Mouse (Mus musculus): ENCODE measurements around the gene Tinf2. TPM values are rescaled to one million over a fixed set of nuclear protein-coding genes. Genes with fewer than 3 reads are reported as not detected.
A peak's percentile ranks its signal among the peaks of the same experiment; 100 is the strongest.

The Tinf2 gene
- polyA plus RNA-seq (2016; fragmentation: Nextera tagmentation; extraction: Ambion mirVana): 57.1 and 58.3 TPM in 2 replicates

DNA sequence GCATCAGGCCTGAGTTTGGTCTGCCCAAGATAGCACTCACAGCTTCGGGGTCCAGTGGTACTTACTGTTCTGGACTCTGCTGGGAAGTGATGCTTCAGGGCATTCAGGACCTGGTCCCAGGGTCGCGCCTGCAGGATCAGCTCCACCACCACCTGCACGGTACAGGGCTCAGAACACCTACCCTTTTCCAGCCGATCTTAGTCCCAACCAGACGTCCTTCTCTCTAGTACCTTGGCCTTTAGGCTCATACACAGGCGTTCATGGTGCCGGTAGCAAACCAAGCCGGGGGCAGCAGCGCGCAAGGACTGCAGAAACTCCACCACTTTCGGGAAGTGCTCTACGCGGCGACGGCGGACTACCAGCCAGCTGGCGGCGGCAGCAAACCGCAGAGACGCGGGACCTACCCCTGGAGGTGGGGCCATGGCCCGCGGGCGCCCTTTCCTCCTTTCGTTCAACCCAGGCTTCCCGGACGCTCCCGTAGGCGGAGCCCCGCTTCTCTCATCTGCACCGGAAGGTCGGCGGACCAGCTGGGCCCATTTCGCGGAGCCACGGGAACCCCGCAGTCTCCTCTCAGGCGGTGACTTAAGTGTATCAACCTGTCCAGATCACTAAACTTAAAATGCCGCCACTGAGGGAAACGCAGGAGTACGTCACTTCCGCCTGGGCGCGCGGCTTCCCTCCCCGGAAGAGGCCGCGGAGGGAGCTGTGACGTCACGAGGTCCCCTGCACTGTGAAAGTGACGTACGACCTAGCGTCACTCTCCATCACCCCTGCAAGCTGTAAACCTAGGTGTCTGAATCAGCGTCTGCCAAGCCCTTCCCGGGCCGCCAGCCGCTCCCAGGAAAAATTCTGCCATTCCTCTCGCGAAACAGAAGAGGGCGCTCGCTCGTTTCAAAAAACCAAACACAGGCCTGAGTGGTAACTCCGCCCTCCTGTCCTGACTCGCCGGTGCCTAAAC is at the start of gene Tinf2:
TSS of gene Tinf2 (minus strand) at position 661 of the 958 bp plus-strand sequence.
- Histone ChIP-seq H3K4me1 (replicated peaks) (peaks cover 8% of the 10 kb centered on the region), H3K27ac (peak within 1 kb of the TSS; percentile 86), H3K4me2 (peak within 1 kb of the TSS; percentile 80), H3K4me3 (replicated peaks) (peak within 1 kb of the TSS; percentile 83), H3K27me3 (no peaks in the 10 kb centered on the region), H3K9ac (replicated peaks) (peak within 1 kb of the TSS; percentile 78), H3K9me3 (no peaks in the 10 kb centered on the region), H3K36me3 (peaks cover 38% of the 10 kb centered on the region)
- under 1% methylated on average over 65 of the region's 66 CpGs for WGBS
- peak; percentile 98 for ATAC-seq (ENCODE audit: insufficient number of reproducible peaks, insufficient read depth, low FRiP score, low TSS enrichment, low read depth)

DNA sequence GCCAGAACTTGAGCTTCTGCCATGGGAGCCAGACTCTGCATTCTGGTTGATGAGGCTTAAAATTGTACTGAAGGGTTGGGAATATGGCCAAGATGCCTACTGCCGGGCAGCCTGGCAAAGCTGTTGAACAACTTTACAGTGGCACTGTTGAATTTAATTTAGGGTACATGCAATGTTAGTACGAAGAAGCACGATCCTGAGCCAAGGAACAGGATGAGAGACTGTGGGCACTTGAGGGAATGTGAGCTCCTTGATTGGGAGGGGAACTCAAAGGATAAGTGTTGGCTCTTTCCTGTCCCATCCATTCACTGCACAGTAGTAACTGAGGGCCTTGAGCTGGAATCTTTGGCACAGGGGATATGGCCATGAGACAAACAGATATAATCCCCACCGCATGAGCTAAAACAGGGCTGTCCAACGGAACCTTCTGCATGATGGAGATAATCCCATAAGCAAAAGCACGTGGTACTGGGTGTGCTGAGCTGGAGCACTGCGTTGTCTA is 49.0 kb upstream of the Tinf2 start:
- no peaks in the 10 kb centered on the region for H3K4me1 ChIP-seq (replicated peaks)
- no peak overlapping the region for H3K27ac ChIP-seq
- H3K4me2 ChIP-seq: no peak overlapping the region
- H3K9me3 ChIP-seq: no peaks in the 10 kb centered on the region
- no peak for ATAC-seq (ENCODE audit: insufficient number of reproducible peaks, insufficient read depth, low FRiP score, low TSS enrichment, low read depth)
- no peaks in the 10 kb centered on the region; the same call in 1 of the 2 replicates for H3K27me3 ChIP-seq
- no peaks in the 10 kb centered on the region for H3K36me3 ChIP-seq
- no peak overlapping the region for H3K4me3 ChIP-seq (replicated peaks)
- no peak overlapping the region for H3K9ac ChIP-seq (replicated peaks)
- 89% methylated on average over 7 of the region's 7 CpGs for WGBS

DNA sequence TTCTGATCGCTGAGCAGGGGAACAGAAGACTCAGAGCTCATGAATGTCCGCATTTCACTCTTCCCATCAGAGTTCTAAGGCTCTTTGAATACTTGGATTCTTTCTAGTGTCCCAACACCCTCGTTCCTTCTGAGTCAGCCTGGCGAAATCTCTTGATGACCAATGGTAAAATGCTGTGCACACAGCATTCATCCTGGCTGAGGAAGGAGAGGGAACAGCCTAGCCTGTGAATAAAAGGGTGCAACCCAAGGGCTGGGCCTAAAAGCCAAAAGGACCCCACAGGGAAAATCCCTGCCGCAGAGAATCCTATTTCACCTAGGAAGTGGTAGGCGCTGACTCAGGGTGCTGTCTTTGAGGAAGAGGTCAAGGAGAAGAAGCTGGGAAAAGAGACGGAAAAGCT is 48.5 kb upstream of the Tinf2 start:
- Histone ChIP-seq H3K27ac (no peak overlapping the region), H3K9ac (replicated peaks) (no peak overlapping the region), H3K4me3 (replicated peaks) (no peak overlapping the region), H3K4me2 (no peak overlapping the region), H3K9me3 (no peaks in the 10 kb centered on the region), H3K4me1 (replicated peaks) (no peaks in the 10 kb centered on the region), H3K27me3 (no peaks in the 10 kb centered on the region; the same call in 1 of the 2 replicates), H3K36me3 (no peaks in the 10 kb centered on the region)
- 83% methylated on average over 7 of the region's 7 CpGs for WGBS
- ATAC-seq (ENCODE audit: insufficient number of reproducible peaks, insufficient read depth, low FRiP score, low TSS enrichment, low read depth): no peak

DNA sequence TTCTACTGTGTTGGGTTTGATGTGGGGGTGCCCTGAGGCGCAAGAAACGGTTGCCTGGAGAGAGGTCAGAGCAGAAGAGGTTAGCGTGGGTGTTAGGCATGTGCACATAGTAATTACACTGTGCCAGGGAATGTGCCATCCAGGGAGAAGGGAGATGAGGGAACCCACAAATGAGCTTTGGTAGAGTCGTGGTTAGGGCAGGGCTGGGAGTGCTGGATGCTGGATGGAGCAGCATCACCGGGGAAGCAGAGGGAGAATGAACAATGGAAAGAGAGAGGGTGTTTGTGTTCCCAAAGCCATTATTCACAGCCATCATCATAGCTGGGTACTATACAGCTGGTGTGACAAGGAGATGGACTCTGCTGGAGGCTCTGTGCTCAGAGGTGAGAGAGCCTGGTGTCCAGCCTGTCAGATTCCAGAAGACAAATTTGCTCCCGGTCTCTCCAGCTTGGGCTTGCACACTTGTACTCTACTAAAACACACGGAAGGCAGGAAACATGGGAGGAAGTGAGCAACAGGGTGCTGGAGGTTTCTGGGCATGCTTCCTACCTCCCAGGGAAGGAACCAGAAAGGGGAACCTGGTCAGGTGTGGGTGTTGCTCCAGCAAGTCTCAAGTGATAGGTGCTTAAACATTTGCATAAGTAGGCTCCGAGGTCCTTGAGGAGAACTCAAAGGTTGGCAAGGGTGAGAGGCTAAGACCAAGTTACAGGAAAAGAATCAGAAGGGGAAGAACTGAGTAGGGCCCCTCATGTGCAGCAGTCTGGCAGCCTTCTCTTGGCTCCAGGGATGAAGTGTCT is 46.5 kb upstream of the Tinf2 start:
- Histone ChIP-seq H3K4me3 (replicated peaks) (no peak overlapping the region), H3K27ac (no peak overlapping the region), H3K9me3 (no peaks in the 10 kb centered on the region), H3K4me1 (replicated peaks) (no peaks in the 10 kb centered on the region), H3K36me3 (no peaks in the 10 kb centered on the region), H3K27me3 (no peaks in the 10 kb centered on the region), H3K4me2 (no peak overlapping the region), H3K9ac (replicated peaks) (no peak overlapping the region)
- WGBS: 74% methylated on average over 8 of the region's 8 CpGs
- ATAC-seq (ENCODE audit: insufficient number of reproducible peaks, insufficient read depth, low FRiP score, low TSS enrichment, low read depth): no peak

DNA sequence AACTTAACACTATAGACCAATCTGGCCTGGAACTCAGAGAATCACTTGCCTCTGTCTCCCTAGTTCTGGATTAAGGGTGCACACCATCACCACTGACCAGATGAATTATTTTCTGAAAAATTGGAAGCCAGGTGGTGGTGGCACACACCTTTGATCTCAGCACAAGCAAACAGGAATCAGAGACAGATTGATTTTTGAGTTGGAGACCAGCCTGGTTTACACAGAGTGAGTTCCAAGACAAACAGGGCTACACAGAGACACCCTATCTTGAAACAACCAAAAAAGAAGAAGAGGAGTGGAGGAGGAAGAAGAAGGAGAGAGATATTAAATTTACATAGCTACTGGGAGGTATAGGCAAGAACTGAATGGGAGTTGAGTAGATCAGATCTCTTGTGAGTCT is 44.6 kb upstream of the Tinf2 start:
- no peak overlapping the region for H3K4me2 ChIP-seq
- peaks cover 3% of the 10 kb centered on the region for H3K4me1 ChIP-seq (replicated peaks)
- H3K36me3 ChIP-seq: no peaks in the 10 kb centered on the region
- H3K9me3 ChIP-seq: no peaks in the 10 kb centered on the region
- ATAC-seq (ENCODE audit: insufficient number of reproducible peaks, insufficient read depth, low FRiP score, low TSS enrichment, low read depth): no peak
- no peak overlapping the region for H3K27ac ChIP-seq
- no peak overlapping the region for H3K9ac ChIP-seq (replicated peaks)
- H3K27me3 ChIP-seq: no peaks in the 10 kb centered on the region
- no peak overlapping the region for H3K4me3 ChIP-seq (replicated peaks)

DNA sequence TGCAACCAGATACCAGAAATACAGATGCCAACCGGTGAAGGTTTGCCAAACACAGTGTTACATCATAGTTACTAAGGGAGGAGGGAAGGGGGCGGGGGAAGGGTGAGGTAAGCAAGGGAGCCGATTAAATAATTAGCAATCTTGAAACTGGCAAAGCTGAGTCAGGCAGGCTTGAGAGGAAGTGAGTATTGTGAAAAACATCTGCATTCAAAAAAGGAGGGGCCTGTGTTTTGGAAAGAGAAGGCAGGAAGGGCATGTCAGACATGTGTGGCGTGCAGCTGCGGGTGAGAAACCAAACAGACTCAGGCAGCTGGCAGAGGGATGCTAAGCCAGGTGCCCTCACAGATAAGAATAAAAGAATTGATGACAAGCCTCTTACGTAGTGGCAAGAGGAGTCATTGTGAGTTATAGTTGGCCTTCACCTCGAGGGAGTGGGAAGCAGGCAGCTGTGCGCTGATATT is 42.8 kb upstream of the Tinf2 start:
- no peak overlapping the region for H3K27ac ChIP-seq
- WGBS: 70% methylated on average over 8 of the region's 8 CpGs
- no peak overlapping the region for H3K4me3 ChIP-seq (replicated peaks)
- H3K36me3 ChIP-seq: peaks cover 8% of the 10 kb centered on the region; the same call in 1 of the 2 replicates
- H3K9ac ChIP-seq (replicated peaks): no peak overlapping the region
- ATAC-seq (ENCODE audit: insufficient number of reproducible peaks, insufficient read depth, low FRiP score, low TSS enrichment, low read depth): no peak
- H3K27me3 ChIP-seq: no peaks in the 10 kb centered on the region
- H3K4me1 ChIP-seq (replicated peaks): peaks cover 9% of the 10 kb centered on the region
- H3K4me2 ChIP-seq: no peak overlapping the region
- H3K9me3 ChIP-seq: no peaks in the 10 kb centered on the region

DNA sequence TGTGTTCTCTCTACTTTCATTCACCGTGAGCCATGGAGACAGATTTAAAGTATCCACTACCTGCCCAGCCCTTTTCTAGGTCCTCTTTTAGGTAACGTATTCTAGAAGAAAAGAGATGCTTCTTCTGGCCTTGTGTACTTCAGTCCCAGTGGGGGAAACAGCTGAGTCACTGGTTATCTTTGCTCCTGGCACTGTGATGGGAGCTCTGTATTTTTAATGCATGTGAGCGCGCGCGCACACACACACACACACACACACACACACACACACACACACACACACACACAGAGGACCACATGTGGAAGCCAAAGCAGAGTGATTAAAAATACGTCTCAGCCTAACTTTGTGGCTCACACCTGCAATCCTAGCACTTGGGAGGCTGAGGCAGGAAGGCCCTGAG is 41.8 kb upstream of the Tinf2 start:
- Histone ChIP-seq H3K9me3 (no peaks in the 10 kb centered on the region), H3K4me2 (no peak overlapping the region), H3K4me3 (replicated peaks) (no peak overlapping the region), H3K4me1 (replicated peaks) (peaks cover 9% of the 10 kb centered on the region), H3K36me3 (peaks cover 13% of the 10 kb centered on the region), H3K9ac (replicated peaks) (no peak overlapping the region), H3K27me3 (no peaks in the 10 kb centered on the region), H3K27ac (no peak overlapping the region)
- no peak for ATAC-seq (ENCODE audit: insufficient number of reproducible peaks, insufficient read depth, low FRiP score, low TSS enrichment, low read depth)
- 92% methylated on average over 7 of the region's 7 CpGs for WGBS

DNA sequence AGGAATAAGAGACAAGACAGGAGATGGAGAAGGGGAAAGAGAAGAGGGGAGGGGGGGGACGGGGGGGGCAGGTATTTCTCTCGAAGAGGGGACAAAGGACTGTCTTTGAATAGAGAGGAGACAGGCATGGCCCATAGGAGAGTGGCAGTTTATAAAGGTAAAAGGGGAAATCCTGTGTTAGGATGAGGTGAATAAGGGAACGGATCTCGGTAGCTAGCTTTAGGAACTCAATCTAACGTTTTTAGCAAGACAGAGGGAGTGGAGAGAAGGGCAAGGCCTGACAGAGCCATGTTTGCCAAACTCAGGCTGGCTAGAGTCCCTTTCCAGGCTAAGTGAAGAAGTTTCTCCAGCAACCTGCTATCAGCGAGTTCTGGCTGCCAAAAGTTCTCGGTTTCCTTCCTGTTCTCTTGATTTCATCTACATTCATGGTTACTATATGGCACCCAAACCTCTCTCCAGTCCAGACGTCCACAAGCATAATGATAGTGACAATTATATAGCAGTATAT is 40.9 kb upstream of the Tinf2 start:
- Histone ChIP-seq H3K4me1 (replicated peaks) (peaks cover 9% of the 10 kb centered on the region), H3K9me3 (no peaks in the 10 kb centered on the region), H3K4me3 (replicated peaks) (peak overlapping the region; percentile 77), H3K36me3 (peaks cover 19% of the 10 kb centered on the region), H3K9ac (replicated peaks) (peak overlapping the region; percentile 70), H3K4me2 (peak overlapping the region; percentile 67), H3K27me3 (no peaks in the 10 kb centered on the region), H3K27ac (peak overlapping the region; percentile 78)
- ATAC-seq (ENCODE audit: insufficient number of reproducible peaks, insufficient read depth, low FRiP score, low TSS enrichment, low read depth): no peak
- 54% methylated on average over 8 of the region's 8 CpGs for WGBS

DNA sequence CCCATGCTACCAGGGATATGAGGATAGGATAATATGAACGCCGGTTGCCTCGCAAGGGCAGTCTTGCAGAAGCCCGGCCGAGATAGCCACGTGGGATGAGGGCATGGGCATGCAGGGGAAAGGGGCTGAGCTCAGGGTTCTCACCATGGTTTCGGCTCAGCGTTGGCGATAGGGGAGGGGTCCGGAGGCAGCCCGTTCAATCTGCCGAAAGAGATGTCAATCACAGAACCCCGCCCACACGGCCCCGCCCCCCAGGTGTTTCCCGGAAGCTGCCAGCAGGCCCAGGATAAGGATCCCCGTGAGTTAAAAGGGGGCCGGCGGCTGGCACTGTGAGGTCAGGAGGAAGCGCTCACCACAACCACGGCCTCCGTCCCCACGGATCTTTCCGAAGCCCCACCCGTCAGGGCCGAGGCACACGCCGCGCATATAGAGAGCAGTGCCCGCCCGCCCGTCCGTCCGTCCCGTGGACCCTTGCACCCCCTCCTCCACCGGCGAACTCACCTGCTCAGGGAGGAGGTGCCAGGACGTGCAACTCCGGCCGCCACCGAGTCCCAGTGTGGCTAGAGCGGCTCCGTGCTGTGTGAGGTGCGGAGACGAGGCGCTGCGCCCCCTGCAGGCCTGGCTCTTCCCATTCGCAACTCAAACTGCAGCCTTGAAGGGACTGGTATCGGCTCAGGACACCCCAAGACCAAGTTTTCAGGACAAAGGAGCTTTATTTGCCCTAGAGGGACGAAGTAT is 40.2 kb upstream of the Tinf2 start, which contains the start of gene Rabggta:
TSS of gene Rabggta (minus strand) at position 564 of the 738 bp plus-strand sequence.
- H3K9me3 ChIP-seq: no peaks in the 10 kb centered on the region
- H3K4me2 ChIP-seq: peak within 1 kb of the TSS; percentile 67
- peak within 1 kb of the TSS; percentile 78 for H3K27ac ChIP-seq
- H3K9ac ChIP-seq (replicated peaks): peak within 1 kb of the TSS; percentile 70
- ATAC-seq (ENCODE audit: insufficient number of reproducible peaks, insufficient read depth, low FRiP score, low TSS enrichment, low read depth): peak; percentile 96
- H3K4me1 ChIP-seq (replicated peaks): peaks cover 9% of the 10 kb centered on the region
- no peaks in the 10 kb centered on the region for H3K27me3 ChIP-seq
- peak within 1 kb of the TSS; percentile 77 for H3K4me3 ChIP-seq (replicated peaks)
- peaks cover 26% of the 10 kb centered on the region for H3K36me3 ChIP-seq
- whole genome bisulfite sequencing: 1% methylated on average over 50 of the region's 50 CpGs

DNA sequence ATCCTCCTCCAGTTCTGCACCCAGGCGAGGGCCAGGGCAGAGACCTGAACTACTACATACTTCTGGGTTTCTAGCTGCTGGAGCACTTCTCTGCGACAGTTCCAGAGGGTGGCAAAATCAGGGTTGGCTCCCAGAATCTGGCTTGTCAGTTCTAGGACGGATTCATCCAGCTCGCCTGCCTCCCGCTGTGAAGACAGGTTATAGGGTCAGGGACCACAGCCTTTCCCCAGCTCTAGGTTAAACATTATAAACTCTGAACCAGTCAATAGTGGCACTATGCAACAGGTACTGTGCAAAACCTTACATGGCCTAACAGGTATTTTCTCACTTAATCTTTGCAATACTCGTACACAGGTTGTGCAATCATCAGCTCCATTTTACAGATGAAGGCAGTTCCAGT is 39.5 kb upstream of the Tinf2 start:
- H3K4me3 ChIP-seq (replicated peaks): peak overlapping the region; percentile 77
- ATAC-seq (ENCODE audit: insufficient number of reproducible peaks, insufficient read depth, low FRiP score, low TSS enrichment, low read depth): no peak
- H3K9ac ChIP-seq (replicated peaks): peak overlapping the region; percentile 70; the same call in 1 of the 2 replicates
- no peaks in the 10 kb centered on the region for H3K27me3 ChIP-seq
- H3K9me3 ChIP-seq: no peaks in the 10 kb centered on the region
- peaks cover 34% of the 10 kb centered on the region for H3K36me3 ChIP-seq
- H3K27ac ChIP-seq: no peak overlapping the region
- H3K4me2 ChIP-seq: peak overlapping the region; percentile 67
- peaks cover 9% of the 10 kb centered on the region for H3K4me1 ChIP-seq (replicated peaks)
- WGBS: 78% methylated on average over 6 of the region's 6 CpGs

Data from limb, embryonic 12.5 days (tissue).